Mouse (Mus musculus) liver, embryonic 11.5 days (tissue): ENCODE measurements around the gene Cfap61. TPM values are rescaled to one million over a fixed set of nuclear protein-coding genes. Genes with fewer than 3 reads are reported as not detected.

Source experiments
- ATAC-seq: fragments of 200-750 bp; cut with Nextera tagmentation; replicated peaks from 2 replicates; pipeline ENCODE4 v1.8.0; 2017; ENCODE audit warnings: moderate number of reproducible peaks, mild to moderate bottlenecking, moderate TSS enrichment, moderate library complexity; ENCODE audit not compliant: low FRiP score
- DNase-seq: peaks from one replicate; pipeline ENCODE4 v3.0.0-alpha.2; 2017; ENCODE audit warnings: low spot score
- H3K27ac ChIP-seq: fragments of 300-500 bp; sonication (generic); 2 replicates; pipeline ENCODE4 v1.5.1; 2014; ENCODE audit warnings: mild to moderate bottlenecking, low read depth, low read length, control low read depth
- H3K27me3 ChIP-seq: fragments of 300-500 bp; sonication (generic); replicated peaks from 2 replicates; pipeline ENCODE4 v1.6.1; 2014; ENCODE audit warnings: low read length, mixed read lengths; ENCODE audit not compliant: control insufficient read depth, insufficient read depth
- H3K36me3 ChIP-seq: fragments of 300-500 bp; sonication (generic); 2 replicates; pipeline ENCODE4 v1.6.1; 2014; ENCODE audit warnings: mild to moderate bottlenecking, low read length, moderate library complexity, mixed read lengths; ENCODE audit not compliant: control insufficient read depth, insufficient read depth
- H3K4me1 ChIP-seq: fragments of 300-500 bp; sonication (generic); replicated peaks from 2 replicates; pipeline ENCODE4 v1.6.1; 2014; ENCODE audit warnings: low read length, mixed read lengths; ENCODE audit not compliant: control insufficient read depth, insufficient read depth
- H3K4me2 ChIP-seq: fragments of 300-500 bp; sonication (generic); 2 replicates; pipeline ENCODE4 v1.6.1; 2014; ENCODE audit warnings: mild to moderate bottlenecking, control low read depth, moderate library complexity
- H3K4me3 ChIP-seq: fragments of 300-500 bp; sonication (generic); 2 replicates; pipeline ENCODE4 v1.5.1; 2014; ENCODE audit warnings: low read depth, low read length, control low read depth
- H3K9ac ChIP-seq: fragments of 300-500 bp; sonication (generic); 2 replicates; pipeline ENCODE4 v1.6.1; 2014; ENCODE audit warnings: low read depth, low read length, control low read depth
- H3K9me3 ChIP-seq: fragments of 300-500 bp; sonication (generic); 2 replicates; pipeline ENCODE4 v1.6.1; 2016; ENCODE audit warnings: low read length, inconsistent platforms, mixed read lengths; ENCODE audit not compliant: control insufficient read depth
- WGBS: fragments of 180-500 bp; shearing (Covaris S2); extraction: QIAGEN DNeasy Blood & Tissue Kit; methylation state at CpG from one replicate; pipeline ENCODE4 v1.1.7; 2014; 5-methylcytosine and 5-hydroxymethylcytosine counted together
- polyA plus RNA-seq: library from polyadenylated mRNA; unstranded; fragments of >200 nt; fragmentation: Nextera tagmentation; extraction: Ambion mirVana; gene quantifications from 2 replicates; pipeline ENCODE4 v1.2.1, GENCODE M21; 2014

The Cfap61 gene
- polyA plus RNA-seq, 1 experiment from 2014 or later = not detected

DNA sequence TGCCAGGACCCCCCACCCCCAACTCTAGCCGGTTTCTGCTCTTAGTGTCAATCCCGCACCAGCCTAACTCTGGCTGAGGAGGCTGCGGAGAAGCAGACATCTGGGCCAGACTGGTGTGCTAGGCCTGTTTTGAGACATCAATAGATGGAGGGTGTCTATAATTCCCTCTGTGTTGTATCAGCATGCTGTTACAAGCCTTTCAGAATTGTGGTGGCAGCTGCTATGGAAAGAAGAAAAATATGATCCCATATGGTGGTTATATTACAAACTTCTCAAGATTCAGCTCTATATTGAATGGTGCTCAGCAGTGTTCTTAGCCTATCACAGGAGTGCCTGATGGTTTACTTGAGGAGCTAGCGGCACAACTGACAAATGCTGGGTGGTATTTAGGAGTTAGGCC, 116.8 kb downstream of the Cfap61 start:
- WGBS = 88% methylated on average over 4 of the region's 4 CpGs
- no peak for DNase-seq
- no peak overlapping the region for H3K9ac ChIP-seq
- no peak overlapping the region for H3K4me3 ChIP-seq
- no peak overlapping the region for H3K4me2 ChIP-seq
- no peak for ATAC-seq
- H3K27me3 ChIP-seq = no peaks in the 10 kb centered on the region
- H3K27ac ChIP-seq = no peak overlapping the region
- H3K4me1 ChIP-seq = no peaks in the 10 kb centered on the region
- H3K36me3 ChIP-seq = no peaks in the 10 kb centered on the region
- H3K9me3 ChIP-seq = no peaks in the 10 kb centered on the region

DNA sequence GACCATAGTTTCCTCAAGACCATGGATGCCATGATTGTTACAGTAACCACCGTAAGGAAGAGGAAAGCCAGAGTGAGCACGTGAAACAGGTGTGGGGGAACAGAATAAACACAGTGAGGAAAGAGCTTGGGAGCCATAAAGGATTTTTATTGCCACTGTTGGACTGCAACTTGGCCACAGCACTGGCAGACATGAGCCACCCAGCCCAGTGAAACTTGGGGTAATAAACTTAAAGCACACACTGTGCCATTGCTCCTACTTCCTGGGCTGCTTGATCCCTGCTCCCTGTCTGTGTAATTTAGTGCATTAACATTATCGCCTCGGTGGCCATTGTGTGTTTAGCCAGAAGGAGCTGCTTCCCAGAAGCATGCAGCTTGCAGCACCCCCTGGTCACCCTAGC, 122.5 kb downstream of the Cfap61 start:
- 70% methylated on average over 4 of the region's 4 CpGs for WGBS
- Histone ChIP-seq H3K4me3 (no peak overlapping the region), H3K27me3 (no peaks in the 10 kb centered on the region), H3K4me2 (no peak overlapping the region), H3K36me3 (no peaks in the 10 kb centered on the region), H3K27ac (no peak overlapping the region), H3K9ac (no peak overlapping the region), H3K4me1 (no peaks in the 10 kb centered on the region), H3K9me3 (no peaks in the 10 kb centered on the region)
- DNase-seq (no peak), ATAC-seq (no peak)

DNA sequence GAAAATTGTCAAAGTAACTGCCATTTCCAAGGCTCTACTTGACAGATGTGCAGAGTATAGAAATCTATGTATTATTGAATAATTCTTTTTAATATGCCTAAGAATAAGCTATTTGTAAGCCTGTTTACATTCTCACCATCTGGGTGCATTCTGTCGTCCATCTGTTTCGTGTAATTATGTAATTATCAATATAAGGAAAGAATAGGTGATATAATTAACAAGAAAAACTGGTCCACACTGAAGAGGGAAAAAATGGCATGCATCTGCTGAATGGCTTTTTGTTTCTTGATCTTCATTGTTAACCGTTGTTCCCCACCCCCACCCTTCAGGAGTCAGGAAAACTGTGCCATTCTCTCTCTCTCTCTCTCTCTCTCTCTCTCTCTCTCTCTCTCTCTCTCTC, 124.2 kb downstream of the Cfap61 start:
- Histone ChIP-seq H3K9ac (no peak overlapping the region), H3K36me3 (no peaks in the 10 kb centered on the region), H3K27ac (no peak overlapping the region), H3K9me3 (no peaks in the 10 kb centered on the region), H3K27me3 (no peaks in the 10 kb centered on the region), H3K4me2 (no peak overlapping the region), H3K4me3 (no peak overlapping the region), H3K4me1 (no peaks in the 10 kb centered on the region)
- WGBS = 82% methylated on average over 3 of the region's 3 CpGs
- DNase-seq (no peak), ATAC-seq (no peak)

DNA sequence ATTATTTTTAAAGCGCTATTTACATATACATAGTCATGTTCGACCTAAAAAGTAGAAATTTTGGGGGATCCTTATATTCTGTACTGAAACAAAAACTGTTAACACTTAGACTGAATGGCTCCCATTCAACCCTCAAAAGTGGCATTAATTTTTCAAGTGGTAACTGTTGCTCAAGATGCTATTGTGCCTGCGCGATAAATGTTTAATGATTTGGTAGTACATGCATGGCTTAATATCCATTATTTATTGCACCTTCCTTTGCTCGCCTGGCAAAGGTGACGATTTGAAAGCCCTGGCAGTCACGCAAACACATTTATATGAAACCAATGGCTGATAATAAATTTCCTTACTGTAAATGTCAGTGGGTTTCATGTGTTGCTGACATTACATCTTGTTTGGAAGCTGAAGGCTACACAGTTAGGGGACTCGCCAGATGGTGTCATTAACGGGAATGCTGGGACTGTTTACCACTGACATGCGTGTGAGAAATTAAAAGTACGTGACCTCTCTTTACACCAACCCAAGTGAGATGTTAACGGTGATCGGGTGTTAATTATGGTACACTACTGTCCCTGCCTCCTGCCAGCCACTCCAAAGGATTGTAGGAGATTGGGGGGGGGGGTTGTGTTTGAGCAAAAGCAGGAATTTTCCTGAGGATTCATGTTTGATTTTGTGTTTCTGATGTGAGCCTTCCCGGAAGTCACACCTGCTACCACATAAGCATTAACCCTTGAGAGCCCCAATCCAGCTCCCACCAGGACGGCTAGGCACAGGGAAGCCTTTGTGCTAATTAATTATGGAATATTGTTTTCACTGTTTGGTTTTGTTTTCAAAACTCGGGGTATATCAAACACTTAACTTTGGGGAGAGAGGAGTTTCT, 127.1 kb downstream of the Cfap61 start:
- H3K36me3 ChIP-seq = no peaks in the 10 kb centered on the region
- WGBS = 78% methylated on average over 16 of the region's 16 CpGs
- H3K27me3 ChIP-seq = no peaks in the 10 kb centered on the region
- H3K27ac ChIP-seq = no peak overlapping the region
- H3K9me3 ChIP-seq = no peaks in the 10 kb centered on the region
- no peak overlapping the region for H3K9ac ChIP-seq
- DNase-seq (no peak), ATAC-seq (no peak)
- H3K4me3 ChIP-seq = no peak overlapping the region
- H3K4me1 ChIP-seq = no peaks in the 10 kb centered on the region
- H3K4me2 ChIP-seq = no peak overlapping the region

DNA sequence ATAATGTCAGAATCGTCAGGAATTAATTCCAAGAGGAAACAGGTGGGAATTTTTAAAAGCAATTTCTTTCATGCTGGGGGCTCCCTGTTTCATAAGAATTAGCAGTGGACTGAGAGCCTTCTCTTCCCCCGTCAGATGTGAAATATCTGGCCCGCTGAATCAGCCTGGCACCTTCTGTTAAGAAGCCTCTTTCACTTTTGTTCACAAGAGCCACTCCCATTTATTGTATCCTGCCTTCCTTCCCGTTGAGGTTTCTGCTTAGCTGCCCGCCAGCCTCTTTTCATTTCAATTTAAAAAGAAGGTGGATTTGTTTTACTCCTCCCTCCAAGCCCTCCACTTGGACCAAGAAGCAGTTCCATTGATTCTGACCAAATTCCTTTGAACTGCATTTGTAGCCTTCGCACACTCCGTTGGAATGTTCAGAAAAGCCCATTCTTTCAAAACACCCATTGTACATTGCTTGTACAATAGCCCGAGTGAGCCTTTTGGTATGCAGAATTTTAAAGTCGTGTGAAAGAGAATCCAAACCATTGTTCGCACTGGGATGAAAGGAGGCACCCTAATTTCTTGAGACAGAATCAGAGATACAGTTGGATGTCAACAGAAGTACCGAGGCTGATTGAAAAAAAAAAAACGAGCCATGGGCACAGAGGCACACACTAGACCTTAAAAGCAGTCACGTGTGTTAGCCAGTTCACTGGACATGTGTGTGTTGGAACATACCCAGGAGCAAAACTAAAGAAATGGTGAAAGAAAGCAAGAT, 127.9 kb downstream of the Cfap61 start:
- DNase-seq (no peak), ATAC-seq (no peak)
- H3K9me3 ChIP-seq = no peaks in the 10 kb centered on the region
- 59% methylated on average over 13 of the region's 13 CpGs for WGBS
- no peak overlapping the region for H3K4me3 ChIP-seq
- no peaks in the 10 kb centered on the region for H3K4me1 ChIP-seq
- H3K36me3 ChIP-seq = no peaks in the 10 kb centered on the region
- H3K27me3 ChIP-seq = no peaks in the 10 kb centered on the region
- H3K9ac ChIP-seq = no peak overlapping the region
- no peak overlapping the region for H3K4me2 ChIP-seq
- no peak overlapping the region for H3K27ac ChIP-seq

DNA sequence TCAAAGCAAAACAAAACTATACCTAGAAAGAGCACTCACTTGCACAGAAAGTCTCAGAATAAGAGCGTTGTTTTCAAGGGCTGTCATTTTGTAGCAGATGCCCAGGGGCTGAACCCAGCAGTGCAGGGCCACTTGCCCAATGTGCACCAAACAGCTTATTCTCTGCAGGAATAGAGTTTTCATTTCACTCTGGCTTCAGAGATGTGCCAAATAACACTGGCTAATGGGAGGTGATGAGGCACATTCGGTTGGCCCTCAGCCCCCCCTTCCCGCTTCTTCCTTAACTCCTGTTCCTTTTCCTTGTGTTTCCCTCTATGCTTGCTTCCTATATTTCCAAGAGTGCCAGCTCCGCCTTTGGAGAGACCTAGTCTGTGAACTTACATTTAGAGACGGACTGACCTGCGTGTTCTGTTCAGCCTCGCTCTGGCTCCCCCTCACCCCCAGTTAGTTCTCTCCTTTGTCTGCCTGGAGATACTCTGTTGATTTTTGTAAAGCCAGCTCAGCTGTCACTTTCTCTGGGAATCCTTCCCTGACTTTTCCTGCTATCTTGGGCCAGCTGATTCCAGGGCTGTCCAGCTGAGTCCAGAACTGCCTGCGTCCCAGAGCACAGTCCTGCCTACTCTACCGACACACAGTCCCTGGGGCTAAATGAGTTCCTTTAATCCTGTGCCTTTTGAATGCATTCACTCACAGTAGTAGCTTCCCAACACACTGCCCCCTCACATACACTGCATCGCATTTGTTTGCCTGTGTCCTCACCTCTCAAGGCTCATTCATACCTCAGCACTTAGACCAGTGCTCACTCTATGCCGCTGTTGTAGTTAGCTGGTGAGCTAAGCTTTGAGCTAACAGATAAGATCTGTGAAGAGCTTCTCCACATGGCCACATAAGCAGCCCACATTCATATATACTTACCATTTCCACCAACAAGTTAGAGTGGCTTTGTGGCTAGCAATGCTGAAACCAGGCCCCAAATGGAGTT, 128.8 kb downstream of the Cfap61 start:
- no peak for ATAC-seq
- no peak for DNase-seq
- Histone ChIP-seq H3K27me3 (no peaks in the 10 kb centered on the region), H3K36me3 (no peaks in the 10 kb centered on the region), H3K9ac (no peak overlapping the region), H3K4me3 (no peak overlapping the region), H3K4me2 (no peak overlapping the region), H3K4me1 (no peaks in the 10 kb centered on the region), H3K27ac (no peak overlapping the region), H3K9me3 (no peaks in the 10 kb centered on the region)
- 78% methylated on average over 11 of the region's 11 CpGs for WGBS

DNA sequence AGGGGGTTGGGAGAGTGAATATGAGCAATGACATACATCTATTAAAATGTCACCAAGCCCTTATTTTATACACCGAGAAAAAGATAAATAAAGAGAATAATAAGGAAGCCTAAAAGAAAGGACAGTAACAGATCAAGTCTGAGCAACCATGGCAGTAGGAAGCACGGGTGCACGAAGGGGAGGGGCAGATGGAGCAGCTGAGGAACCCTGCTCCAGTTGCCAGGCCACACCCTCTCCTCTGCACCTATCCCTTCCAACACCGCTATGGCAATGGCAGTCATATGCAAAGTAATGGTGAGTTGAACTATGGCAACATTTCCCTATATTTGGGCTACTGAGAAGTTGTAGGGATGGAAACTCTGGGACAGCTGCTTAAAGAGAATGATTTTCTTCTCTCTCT, 132.8 kb downstream of the Cfap61 start:
- DNase-seq (no peak), ATAC-seq (no peak)
- no peaks in the 10 kb centered on the region for H3K9me3 ChIP-seq
- no peaks in the 10 kb centered on the region for H3K36me3 ChIP-seq
- H3K4me3 ChIP-seq = no peak overlapping the region
- 40% methylated on average over 4 of the region's 4 CpGs for WGBS
- no peaks in the 10 kb centered on the region for H3K4me1 ChIP-seq
- no peak overlapping the region for H3K4me2 ChIP-seq
- no peaks in the 10 kb centered on the region for H3K27me3 ChIP-seq
- H3K27ac ChIP-seq = no peak overlapping the region
- no peak overlapping the region for H3K9ac ChIP-seq

DNA sequence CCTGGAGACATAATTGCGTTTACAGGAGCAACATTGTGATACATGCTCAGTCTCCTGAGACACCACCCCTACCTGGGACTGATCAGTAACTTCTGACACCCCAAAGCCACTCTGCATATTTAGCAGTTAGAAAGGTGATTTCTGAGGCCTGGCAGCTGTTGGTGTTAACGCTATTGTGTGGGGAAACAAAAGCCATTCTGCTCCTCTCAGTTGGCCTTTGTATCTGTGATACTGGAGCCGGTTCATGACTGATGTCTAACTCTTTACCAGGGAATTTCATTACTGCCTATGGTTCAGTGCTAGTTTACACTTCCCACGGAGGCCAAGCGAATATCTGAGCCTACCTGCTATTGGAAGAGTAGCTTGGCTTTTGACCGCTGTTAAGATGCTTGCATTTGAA, 138.7 kb downstream of the Cfap61 start:
- DNase-seq (no peak), ATAC-seq (no peak)
- WGBS = 59% methylated on average over 6 of the region's 6 CpGs
- H3K9ac ChIP-seq = no peak overlapping the region
- no peaks in the 10 kb centered on the region for H3K36me3 ChIP-seq
- H3K27ac ChIP-seq = no peak overlapping the region
- H3K4me3 ChIP-seq = no peak overlapping the region
- H3K9me3 ChIP-seq = no peaks in the 10 kb centered on the region
- H3K4me2 ChIP-seq = no peak overlapping the region
- no peaks in the 10 kb centered on the region for H3K4me1 ChIP-seq
- no peaks in the 10 kb centered on the region for H3K27me3 ChIP-seq
